Comparison of ENCODE assay signal across 8 mouse cellular contexts in the genomic region with DNA sequence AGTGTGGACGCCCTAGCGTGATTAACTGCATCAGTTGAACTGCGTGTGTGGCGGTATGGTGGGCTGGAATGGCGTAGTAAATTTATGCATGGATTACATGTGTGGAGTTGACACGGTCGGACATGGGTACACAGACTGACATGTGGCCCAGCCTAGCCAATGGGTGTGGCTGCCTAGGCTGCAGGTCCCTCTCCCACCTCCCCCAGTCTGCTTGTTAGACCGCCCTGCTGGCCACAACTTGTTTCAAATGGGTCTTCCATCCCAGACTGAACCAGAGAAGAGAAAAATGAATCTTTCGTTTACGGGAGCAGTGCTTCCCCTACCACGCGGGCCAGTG. TPM values are rescaled to one million over a fixed set of nuclear protein-coding genes. Genes with fewer than 3 reads are reported as not detected.
A peak's percentile ranks its signal among the peaks of the same experiment; 100 is the strongest.
DNase-seq lines count a peak whose midpoint lies in the region; ATAC-seq lines count a peak whose summit lies in the region.

No protein-coding gene starts in this region.

- H3K9me3 ChIP-seq in forebrain, embryonic 12.5 days: 0 out of 2 replicates have a peak, but pooled peaks cover 1% of the 10 kb centered on the region
- no peaks in the 10 kb centered on the region for H3K9me3 ChIP-seq in lung, embryonic 16.5 days (ENCODE audit: control insufficient read depth, low read length)

- no peaks in the 10 kb centered on the region for H3K36me3 ChIP-seq in forebrain, embryonic 12.5 days (replicated peaks)
- H3K36me3 ChIP-seq in lung, embryonic 16.5 days (ENCODE audit: control insufficient read depth, insufficient read depth, low read length): no peaks in the 10 kb centered on the region

- H3K4me1 ChIP-seq in forebrain, embryonic 12.5 days: peaks cover 35% of the 10 kb centered on the region
- H3K4me1 ChIP-seq in lung, embryonic 16.5 days (replicated peaks; ENCODE audit: control insufficient read depth, insufficient read depth, low read length): peaks cover 14% of the 10 kb centered on the region

- under 1% methylated on average over 12 of the region's 12 CpGs for WGBS in forebrain, embryonic 12.5 days
- WGBS in lung, embryonic 16.5 days: 3% methylated on average over 12 of the region's 12 CpGs

- 0 out of 2 replicates have a peak, but pooled peaks cover 2% of the 10 kb centered on the region for H3K27me3 ChIP-seq in forebrain, embryonic 12.5 days
- peaks cover 2% of the 10 kb centered on the region; the same call in 1 of the 2 replicates for H3K27me3 ChIP-seq in lung, embryonic 16.5 days (ENCODE audit: control insufficient read depth, insufficient read depth, low read depth, low read length)

- H3K27ac ChIP-seq in forebrain, embryonic 12.5 days: peak overlapping the region; percentile 95
- H3K27ac ChIP-seq in lung, embryonic 16.5 days (ENCODE audit: low read length): no peak overlapping the region

- peak overlapping the region; percentile 78 for H3K4me2 ChIP-seq in forebrain, embryonic 12.5 days
- H3K4me2 ChIP-seq in lung, embryonic 16.5 days (ENCODE audit: low read depth, low read length): peak overlapping the region; percentile 98

- intact Hi-C loops in heart, postnatal 10 days (cut with DNase I): no loop called here

- H3K9ac ChIP-seq in forebrain, embryonic 12.5 days: peak overlapping the region; percentile 95
- H3K9ac ChIP-seq in lung, embryonic 16.5 days (ENCODE audit: low read length): peak overlapping the region; percentile 91

- DNase-seq in NIH3T3 (ENCODE audit: low read depth) (peak; percentile 9), MN1 (ENCODE audit: low spot score) (no peak)
- peak; percentile 52 to 67 for DNase-seq in heart, postnatal 10 days
- DNase-seq in kidney, postnatal 25 days: peak; percentile 18 to 63
- DNase-seq in ovary, postnatal 36 days (ENCODE audit: low spot score): peak; percentile 24

- peak; percentile 38; the same call in 1 of the 2 replicates for ATAC-seq in cerebellum, adult (ENCODE audit: insufficient number of reproducible peaks, low FRiP score, low TSS enrichment)
- peak; percentile 62 for ATAC-seq in forebrain, embryonic 12.5 days (ENCODE audit: low FRiP score)
- ATAC-seq in lung, embryonic 16.5 days (ENCODE audit: low read depth): peak; percentile 53

- H3K4me3 ChIP-seq in forebrain, embryonic 12.5 days (replicated peaks): peak overlapping the region; percentile 92
- H3K4me3 ChIP-seq in lung, embryonic 16.5 days (ENCODE audit: low read length): peak overlapping the region; percentile 92

RNA-seq across cellular contexts. Expression of a gene that starts 0.7 kb away (rescaled TPM):
- 54.1 and 54.7 TPM in 2 replicates for polyA plus RNA-seq in forebrain, embryonic 12.5 days (2016; fragmentation: Nextera tagmentation; extraction: Ambion mirVana)
- total RNA-seq in heart, postnatal 10 days (2021): 10 to 100 TPM; 42.4 to 45.1 TPM
- polyA plus RNA-seq in lung, embryonic 16.5 days (2015; fragmentation: Nextera tagmentation; extraction: Ambion mirVana): 21.7 and 22.0 TPM in 2 replicates
